Mouse (Mus musculus) intestine, embryonic 16.5 days (tissue): ENCODE data around the gene Btbd3. TPM values are rescaled to one million over a fixed set of nuclear protein-coding genes. Genes with fewer than 3 reads are reported as not detected.

ENCODE experiments used
- ATAC-seq: fragments of 200-750 bp; cut with Nextera tagmentation; 2 replicates; pipeline ENCODE4 v1.8.0; 2017; ENCODE audit warnings: moderate TSS enrichment, moderate library complexity
- H3K27ac ChIP-seq: fragments of 300-500 bp; sonication (generic); 2 replicates; pipeline ENCODE4 v1.5.1; 2014; ENCODE audit warnings: mild to moderate bottlenecking, low read length
- H3K27me3 ChIP-seq: fragments of 300-500 bp; sonication (generic); replicated peaks from 2 replicates; pipeline ENCODE4 v1.6.1; 2014; ENCODE audit warnings: low read length, control low read depth, mixed read lengths; ENCODE audit not compliant: control insufficient read depth, insufficient read depth
- H3K36me3 ChIP-seq: fragments of 300-500 bp; sonication (generic); 2 replicates; pipeline ENCODE4 v1.6.1; 2014; ENCODE audit warnings: low read length, control low read depth; ENCODE audit not compliant: control insufficient read depth, insufficient read depth
- H3K4me1 ChIP-seq: fragments of 300-500 bp; sonication (generic); 2 replicates; pipeline ENCODE4 v1.6.1; 2014; ENCODE audit warnings: low read length, control low read depth, mixed read lengths; ENCODE audit not compliant: control insufficient read depth, insufficient read depth
- H3K4me2 ChIP-seq: fragments of 300-500 bp; sonication (generic); 2 replicates; pipeline ENCODE4 v1.6.1; 2014; ENCODE audit warnings: low read depth, low read length, control low read depth
- H3K4me3 ChIP-seq: fragments of 300-500 bp; sonication (generic); 2 replicates; pipeline ENCODE4 v1.5.1; 2014; ENCODE audit warnings: mild to moderate bottlenecking, low read length
- H3K9ac ChIP-seq: fragments of 300-500 bp; sonication (generic); 2 replicates; pipeline ENCODE4 v1.6.1; 2014; ENCODE audit warnings: low read depth, low read length
- H3K9me3 ChIP-seq: fragments of 300-500 bp; sonication (generic); 2 replicates; pipeline ENCODE4 v1.6.1; 2016; ENCODE audit warnings: low read length, control low read depth; ENCODE audit not compliant: control insufficient read depth
- WGBS: fragments of 180-500 bp; shearing (Covaris S2); extraction: QIAGEN DNeasy Blood & Tissue Kit; methylation state at CpG from one replicate; pipeline ENCODE4 v1.1.7; 2014; 5-methylcytosine and 5-hydroxymethylcytosine counted together
- polyA plus RNA-seq: library from polyadenylated mRNA; unstranded; fragments of >200 nt; fragmentation: Nextera tagmentation; extraction: Ambion mirVana; gene quantifications from 2 replicates; pipeline ENCODE4 v1.2.1, GENCODE M21; 2015

Btbd3 gene
- polyA plus RNA-seq, 1 experiment from 2014 or later, result 17.9 TPM

DNA sequence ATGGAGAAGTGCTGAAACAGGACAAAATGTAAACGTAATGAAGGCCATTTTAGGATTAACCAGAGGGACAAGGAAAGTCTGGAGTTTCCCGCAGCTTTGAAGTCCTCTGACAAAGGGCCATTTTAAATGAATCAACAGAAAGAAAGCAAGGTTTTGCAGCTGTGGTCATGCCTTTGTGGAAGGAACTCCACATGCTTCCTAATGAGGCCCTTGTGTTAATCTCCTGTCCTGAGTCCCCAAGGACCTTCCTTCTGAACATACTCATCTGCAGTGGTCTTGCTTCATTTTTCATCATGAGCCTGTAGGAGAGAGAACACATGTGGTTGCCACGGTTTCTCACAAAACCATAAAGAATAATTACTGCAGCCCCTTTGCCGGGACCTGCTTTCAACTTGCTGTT, 275.6 kb downstream of the Btbd3 start:
- Histone ChIP-seq H3K4me1 (no peaks in the 10 kb centered on the region), H3K27me3 (no peaks in the 10 kb centered on the region), H3K9ac (no peak overlapping the region), H3K36me3 (no peaks in the 10 kb centered on the region), H3K4me3 (no peak overlapping the region), H3K27ac (no peak overlapping the region), H3K9me3 (no peaks in the 10 kb centered on the region), H3K4me2 (no peak overlapping the region)
- ATAC-seq, result no peak
- 49% methylated on average over 4 of the region's 4 CpGs for WGBS

GRCm38 (mm10) chr2:138539655-138540054, 283.3 kb downstream of the Btbd3 start:
- Histone ChIP-seq H3K36me3 (no peaks in the 10 kb centered on the region), H3K27ac (no peak overlapping the region), H3K4me1 (no peaks in the 10 kb centered on the region), H3K9me3 (no peaks in the 10 kb centered on the region), H3K4me3 (no peak overlapping the region), H3K4me2 (no peak overlapping the region), H3K27me3 (no peaks in the 10 kb centered on the region), H3K9ac (no peak overlapping the region)
- 91% methylated on average over 3 of the region's 3 CpGs for WGBS
- ATAC-seq, result no peak

DNA sequence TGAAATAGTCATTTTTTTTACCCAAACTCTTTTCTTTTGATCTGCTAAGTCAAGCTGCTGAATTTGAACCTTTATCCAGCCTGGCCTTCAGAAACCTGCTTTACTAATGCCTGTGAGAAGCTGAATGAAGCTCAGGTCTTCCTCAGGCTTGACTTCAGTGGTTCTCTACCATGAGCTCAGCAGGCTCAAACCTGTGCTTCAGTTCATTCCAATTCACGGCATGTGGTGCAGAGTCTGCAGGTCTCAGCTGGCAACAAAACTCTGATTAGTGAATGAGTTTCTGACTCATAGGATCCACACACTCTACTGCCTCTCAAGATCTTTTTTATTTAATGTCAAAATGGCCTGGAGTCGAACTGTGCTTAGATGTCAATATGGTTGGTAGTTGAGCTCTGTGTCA, 292.6 kb downstream of the Btbd3 start:
- H3K27me3 ChIP-seq, result no peaks in the 10 kb centered on the region
- no peak overlapping the region for H3K4me2 ChIP-seq
- ATAC-seq, result no peak
- no peak overlapping the region for H3K4me3 ChIP-seq
- H3K9me3 ChIP-seq, result no peaks in the 10 kb centered on the region
- no peaks in the 10 kb centered on the region for H3K4me1 ChIP-seq
- H3K36me3 ChIP-seq, result no peaks in the 10 kb centered on the region
- H3K9ac ChIP-seq, result no peak overlapping the region
- H3K27ac ChIP-seq, result no peak overlapping the region
- WGBS, result 77% methylated on average over 2 of the region's 2 CpGs

DNA sequence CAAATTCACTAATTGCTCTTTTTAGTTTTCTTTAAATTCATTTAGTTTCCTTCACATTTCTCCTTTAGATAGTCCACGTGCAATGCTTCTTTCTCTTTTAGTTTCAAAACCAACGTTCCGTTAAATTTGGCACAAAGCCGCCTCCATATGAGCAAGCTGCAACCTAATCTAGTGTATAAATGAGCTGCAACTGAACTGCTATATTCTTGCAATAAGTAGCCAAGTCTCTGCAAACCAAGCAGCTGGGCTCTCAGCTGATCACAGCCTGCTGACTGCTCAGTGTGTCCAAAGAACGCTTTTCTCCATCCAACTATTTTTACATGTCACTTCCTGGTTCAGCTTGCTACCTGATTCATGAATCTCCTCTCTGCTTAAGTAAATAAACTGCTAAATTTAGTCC, 295.2 kb downstream of the Btbd3 start:
- Histone ChIP-seq H3K27ac (no peak overlapping the region), H3K4me3 (no peak overlapping the region), H3K36me3 (no peaks in the 10 kb centered on the region), H3K4me1 (no peaks in the 10 kb centered on the region), H3K9me3 (no peaks in the 10 kb centered on the region), H3K9ac (no peak overlapping the region), H3K4me2 (no peak overlapping the region), H3K27me3 (no peaks in the 10 kb centered on the region)
- ATAC-seq, result no peak
- 60% methylated on average over 5 of the region's 5 CpGs for WGBS

DNA sequence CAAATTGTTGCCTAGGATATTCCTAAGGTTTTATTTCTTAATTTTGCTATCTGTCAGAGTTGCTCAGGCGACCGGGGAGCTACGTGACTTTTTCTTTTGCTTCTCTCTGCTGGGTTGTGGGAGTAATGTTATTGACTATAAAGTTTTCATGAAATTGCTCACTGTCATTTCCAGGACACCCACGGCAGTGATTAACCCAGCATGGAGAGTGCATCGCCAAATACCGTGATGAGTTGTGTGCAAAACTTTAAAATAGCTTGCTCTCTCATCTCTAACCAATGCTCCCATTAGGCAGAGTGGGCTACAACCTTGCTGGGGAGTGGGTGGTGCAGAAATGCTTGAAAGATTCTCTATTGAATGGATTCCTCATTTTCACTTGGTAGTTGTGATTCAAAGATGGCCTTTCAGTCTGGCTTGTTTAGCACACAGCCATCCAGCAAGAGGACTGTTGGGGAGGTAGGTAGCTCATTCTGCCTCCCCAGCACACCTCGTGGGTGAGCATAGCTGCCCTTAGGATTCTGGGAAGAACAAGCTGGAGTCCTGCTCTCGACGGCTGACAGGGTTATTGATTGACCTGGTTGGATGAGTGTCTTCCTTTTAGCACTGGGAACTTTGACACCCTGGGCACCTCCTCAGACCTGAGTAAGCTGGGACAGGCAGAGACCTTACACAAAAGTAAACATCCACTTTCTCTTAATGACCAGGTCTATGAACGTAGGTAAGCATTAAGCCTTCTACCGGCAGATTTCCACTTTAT, 298.9 kb downstream of the Btbd3 start:
- Histone ChIP-seq H3K9ac (no peak overlapping the region), H3K9me3 (no peaks in the 10 kb centered on the region), H3K4me1 (no peaks in the 10 kb centered on the region), H3K4me3 (no peak overlapping the region), H3K27ac (no peak overlapping the region), H3K27me3 (no peaks in the 10 kb centered on the region), H3K36me3 (no peaks in the 10 kb centered on the region), H3K4me2 (no peak overlapping the region)
- ATAC-seq, result no peak
- 75% methylated on average over 11 of the region's 11 CpGs for WGBS

DNA sequence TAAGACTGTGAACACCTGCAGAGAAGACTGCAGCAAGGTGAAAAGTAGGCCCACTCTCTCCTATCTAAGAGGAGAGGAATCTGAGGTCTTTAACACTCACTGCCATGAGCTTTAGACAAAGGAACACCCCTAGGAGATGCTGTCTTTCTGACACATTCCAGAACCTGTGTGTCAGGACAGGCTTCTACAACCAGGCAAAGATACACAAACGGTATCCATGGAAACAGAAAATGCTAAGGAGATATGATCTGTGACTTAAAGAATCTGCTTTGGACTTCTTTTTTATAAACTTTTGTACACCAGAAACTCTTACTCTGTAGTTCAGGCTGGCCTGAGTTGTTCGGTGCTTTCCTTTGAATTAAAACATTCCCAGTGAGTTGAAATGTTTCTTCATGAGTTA, 329.6 kb downstream of the Btbd3 start:
- Histone ChIP-seq H3K27ac (no peak overlapping the region), H3K4me2 (no peak overlapping the region), H3K9me3 (no peaks in the 10 kb centered on the region), H3K4me3 (no peak overlapping the region), H3K4me1 (no peaks in the 10 kb centered on the region), H3K36me3 (no peaks in the 10 kb centered on the region), H3K9ac (no peak overlapping the region), H3K27me3 (no peaks in the 10 kb centered on the region)
- no peak for ATAC-seq
- WGBS, result 63% methylated on average over 2 of the region's 2 CpGs

DNA sequence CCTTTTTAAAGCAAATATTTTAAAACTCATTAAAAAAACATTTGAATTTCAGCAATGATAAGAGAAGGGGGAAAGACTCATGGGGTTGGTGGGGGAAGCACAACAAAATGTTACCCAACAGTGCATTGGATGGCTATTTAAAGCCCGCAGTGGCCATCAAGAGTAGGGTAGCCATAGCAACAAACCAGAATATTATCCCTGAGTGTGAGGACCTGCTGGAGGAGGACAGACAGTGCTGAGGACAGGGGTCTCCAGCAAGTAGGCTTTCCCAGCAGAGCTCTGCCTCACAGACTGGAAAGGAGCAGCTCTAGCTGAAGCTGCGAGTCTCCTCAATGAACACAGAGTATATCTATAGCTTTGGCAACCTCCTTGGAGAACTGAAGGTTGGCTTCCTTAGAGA, 331.0 kb downstream of the Btbd3 start:
- Histone ChIP-seq H3K36me3 (no peaks in the 10 kb centered on the region), H3K27me3 (no peaks in the 10 kb centered on the region), H3K4me1 (no peaks in the 10 kb centered on the region), H3K9ac (no peak overlapping the region), H3K4me3 (no peak overlapping the region), H3K27ac (no peak overlapping the region), H3K9me3 (no peaks in the 10 kb centered on the region), H3K4me2 (no peak overlapping the region)
- ATAC-seq, result no peak
- WGBS, result 85% methylated on average over 2 of the region's 2 CpGs

DNA sequence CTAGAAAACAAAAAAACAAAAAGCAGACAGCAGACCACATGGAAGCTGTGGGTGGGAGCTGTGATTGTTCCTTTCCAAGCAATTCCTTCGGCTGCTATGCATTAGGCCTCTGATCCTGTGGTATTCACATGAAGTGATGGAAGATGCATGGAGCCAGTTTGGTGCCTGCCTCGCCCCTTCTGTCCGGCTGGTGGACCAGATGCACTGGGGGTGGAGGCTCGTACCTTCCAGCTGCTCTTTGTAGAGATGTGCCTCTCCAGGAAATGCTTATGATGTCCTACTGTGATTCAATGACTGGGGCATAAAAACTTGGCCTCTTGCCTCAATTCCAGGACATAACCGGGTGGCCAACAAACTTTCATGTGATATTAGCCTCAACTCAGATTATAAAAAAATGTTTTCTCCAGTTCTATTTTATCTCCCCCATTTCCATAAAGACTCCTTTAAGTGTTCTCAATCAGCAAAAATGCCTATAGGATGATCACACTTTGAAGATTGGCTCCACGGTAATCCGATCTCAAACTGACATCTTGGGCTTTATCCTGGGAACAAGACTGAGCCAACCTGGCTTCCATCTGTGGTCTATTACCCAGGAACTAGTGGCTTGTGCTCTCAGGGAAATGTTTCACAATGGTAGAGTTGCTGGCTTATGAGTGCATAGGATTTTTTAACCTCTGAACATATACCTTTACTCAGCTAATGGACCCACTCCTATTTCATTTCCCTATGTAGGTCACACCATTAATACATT, 331.6 kb downstream of the Btbd3 start:
- ATAC-seq, result no peak
- Histone ChIP-seq H3K9me3 (no peaks in the 10 kb centered on the region), H3K27ac (no peak overlapping the region), H3K4me1 (no peaks in the 10 kb centered on the region), H3K9ac (no peak overlapping the region), H3K36me3 (no peaks in the 10 kb centered on the region), H3K27me3 (no peaks in the 10 kb centered on the region), H3K4me3 (no peak overlapping the region), H3K4me2 (no peak overlapping the region)
- 87% methylated on average over 7 of the region's 7 CpGs for WGBS

DNA sequence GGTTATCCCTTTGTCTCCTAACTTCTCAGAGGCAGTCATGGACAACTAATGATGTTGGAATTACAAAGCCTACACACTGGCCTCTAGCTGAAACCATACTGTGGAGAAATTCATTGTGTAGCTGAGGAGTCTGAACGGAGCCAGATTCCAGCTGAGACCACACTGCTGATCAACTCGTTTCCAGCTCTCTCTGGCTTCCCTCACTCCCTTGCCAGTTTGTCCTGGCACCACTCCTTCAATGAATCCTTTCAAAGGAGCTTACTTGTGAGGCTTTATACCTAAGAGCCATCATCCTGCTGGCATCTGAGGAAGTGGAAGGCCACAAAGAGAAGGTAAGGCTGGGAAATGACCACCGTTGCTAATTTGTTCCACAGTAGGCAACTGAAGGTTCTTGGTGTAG, 332.7 kb downstream of the Btbd3 start:
- Histone ChIP-seq H3K9me3 (no peaks in the 10 kb centered on the region), H3K27ac (no peak overlapping the region), H3K4me1 (no peaks in the 10 kb centered on the region), H3K4me3 (no peak overlapping the region), H3K9ac (no peak overlapping the region), H3K36me3 (no peaks in the 10 kb centered on the region), H3K27me3 (no peaks in the 10 kb centered on the region), H3K4me2 (no peak overlapping the region)
- WGBS, result 79% methylated on average over 3 of the region's 3 CpGs
- no peak for ATAC-seq
